Mouse (Mus musculus): ENCODE measurements around the gene Gpc5.

GRCm38 (mm10) chr14:115092081-115092480, at the start of gene Gpc5:
- TF ChIP-seq CTCF (IDR thresholded peaks at IDR 0.05; ENCODE audit: low read depth): no peak
- no peak for TF ChIP-seq EP300 (IDR thresholded peaks at IDR 0.05; ENCODE audit: low read depth)
